Mouse (Mus musculus): ENCODE results near the gene Nppb. TPM values are rescaled to one million over a fixed set of nuclear protein-coding genes. Genes with fewer than 3 reads are reported as not detected.

Gene Nppb
- polyA plus RNA-seq (2014; fragmentation: Nextera tagmentation; extraction: Ambion mirVana): not detected in 2 replicates

DNA sequence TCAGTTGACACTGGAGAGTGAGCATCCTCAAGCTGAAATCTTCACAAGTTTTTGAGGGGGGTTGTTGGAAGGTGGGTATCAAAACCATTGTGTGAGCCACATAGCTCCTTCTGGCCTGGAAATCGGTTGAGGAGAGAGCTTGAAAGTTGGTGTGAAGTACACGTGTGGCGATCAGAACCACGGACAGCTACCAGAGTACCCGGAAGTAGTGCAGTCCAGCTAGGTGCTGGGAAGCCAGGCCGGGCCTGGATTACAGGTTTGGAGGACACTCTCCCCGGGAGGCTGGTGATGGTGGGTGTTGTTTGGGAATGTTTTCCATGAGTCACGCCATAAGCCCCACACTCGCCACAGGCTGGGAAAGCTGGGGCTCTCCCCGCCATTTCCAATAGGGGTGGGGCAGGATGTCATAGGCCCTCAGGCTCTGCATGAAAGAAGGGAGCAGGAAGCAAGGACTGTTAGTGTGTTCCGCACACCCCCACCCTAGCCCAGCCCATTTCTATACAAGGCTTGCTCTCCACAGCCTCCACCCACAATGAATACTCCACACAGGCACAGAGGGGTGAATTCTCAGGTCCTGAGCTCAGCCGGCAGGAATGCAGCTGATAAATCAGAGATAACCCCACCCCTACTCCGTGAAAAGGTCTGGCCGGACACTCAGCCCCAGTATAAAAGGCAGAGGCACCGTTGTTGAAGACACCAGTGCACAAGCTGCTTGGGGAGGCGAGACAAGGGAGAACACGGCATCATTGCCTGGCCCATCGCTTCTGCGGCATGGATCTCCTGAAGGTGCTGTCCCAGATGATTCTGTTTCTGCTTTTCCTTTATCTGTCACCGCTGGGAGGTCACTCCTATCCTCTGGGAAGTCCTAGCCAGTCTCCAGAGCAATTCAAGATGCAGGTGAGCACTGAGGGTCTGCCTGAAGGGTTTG, at the start of gene Nppb:
TSS of gene Nppb (plus strand) at position 584 of the 928 bp plus-strand sequence.
- no peak for ATAC-seq (replicated peaks; ENCODE audit: low FRiP score)
- no peak within 1 kb of the TSS for H3K9ac ChIP-seq (ENCODE audit: low read length)
- WGBS: 36% methylated on average over 20 of the region's 20 CpGs
- no peak within 1 kb of the TSS for H3K27ac ChIP-seq (ENCODE audit: low read depth, low read length)
- H3K27me3 ChIP-seq (ENCODE audit: control insufficient read depth, insufficient read depth, low read length): no peaks in the 10 kb centered on the region
- H3K4me2 ChIP-seq (ENCODE audit: low read depth, low read length, severe bottlenecking): no peak within 1 kb of the TSS
- H3K4me3 ChIP-seq (ENCODE audit: low read depth, low read length): no peak within 1 kb of the TSS
- H3K36me3 ChIP-seq (ENCODE audit: control insufficient read depth, insufficient read depth, low read length): no peaks in the 10 kb centered on the region
- H3K9me3 ChIP-seq (ENCODE audit: control insufficient read depth, low read length): no peaks in the 10 kb centered on the region
- H3K4me1 ChIP-seq (replicated peaks; ENCODE audit: control insufficient read depth, insufficient read depth, low read length): no peaks in the 10 kb centered on the region
- DNase-seq (ENCODE audit: low spot score): no peak

DNA sequence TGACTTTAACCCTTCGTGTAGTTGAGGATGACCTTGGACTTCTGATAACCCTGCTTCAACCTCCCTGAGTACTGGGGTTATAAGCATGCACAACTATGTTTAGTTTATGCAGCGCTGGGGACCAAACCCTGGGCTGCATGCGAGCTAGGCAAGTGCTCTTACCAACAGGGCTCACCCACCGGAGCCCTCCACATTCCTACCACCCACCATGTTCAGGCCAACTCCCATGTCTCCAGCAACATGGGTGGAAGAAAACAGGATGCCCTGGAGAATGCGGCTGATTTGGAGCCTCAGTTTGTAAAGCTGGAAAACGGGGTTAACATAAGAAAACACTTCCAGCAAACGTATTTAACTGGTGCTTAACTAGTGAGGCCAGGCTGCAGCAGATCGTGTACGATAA, 49.7 kb upstream of the Nppb start:
- Histone ChIP-seq H3K36me3 (ENCODE audit: control insufficient read depth, insufficient read depth, low read length) (no peaks in the 10 kb centered on the region), H3K27ac (ENCODE audit: low read depth, low read length) (no peak overlapping the region), H3K27me3 (ENCODE audit: control insufficient read depth, insufficient read depth, low read length) (no peaks in the 10 kb centered on the region), H3K9me3 (ENCODE audit: control insufficient read depth, low read length) (no peaks in the 10 kb centered on the region), H3K4me1 (replicated peaks; ENCODE audit: control insufficient read depth, insufficient read depth, low read length) (no peaks in the 10 kb centered on the region; the same call in 1 of the 2 replicates), H3K4me2 (ENCODE audit: low read depth, low read length, severe bottlenecking) (peak overlapping the region; percentile 87), H3K9ac (ENCODE audit: low read length) (peak overlapping the region; percentile 73; the same call in 1 of the 2 replicates), H3K4me3 (ENCODE audit: low read depth, low read length) (peak overlapping the region; percentile 59)
- ATAC-seq (replicated peaks; ENCODE audit: low FRiP score) (no peak), DNase-seq (ENCODE audit: low spot score) (no peak)
- WGBS: 22% methylated on average over 9 of the region's 9 CpGs

GRCm38 (mm10) chr4:147936331-147936954, 49.1 kb upstream of the Nppb start, which contains the start of gene Plod1:
Gene Plod1 (minus strand): TSS chr4:147936767.
- WGBS: under 1% methylated on average over 51 of the region's 51 CpGs
- Histone ChIP-seq H3K9ac (ENCODE audit: low read length) (peak within 1 kb of the TSS; percentile 73), H3K4me2 (ENCODE audit: low read depth, low read length, severe bottlenecking) (peak within 1 kb of the TSS; percentile 87), H3K4me3 (ENCODE audit: low read depth, low read length) (peak within 1 kb of the TSS; percentile 59), H3K9me3 (ENCODE audit: control insufficient read depth, low read length) (no peaks in the 10 kb centered on the region), H3K27me3 (ENCODE audit: control insufficient read depth, insufficient read depth, low read length) (no peaks in the 10 kb centered on the region), H3K4me1 (replicated peaks; ENCODE audit: control insufficient read depth, insufficient read depth, low read length) (no peaks in the 10 kb centered on the region; the same call in 1 of the 2 replicates), H3K27ac (ENCODE audit: low read depth, low read length) (peak within 1 kb of the TSS; percentile 12; the same call in 1 of the 2 replicates), H3K36me3 (ENCODE audit: control insufficient read depth, insufficient read depth, low read length) (no peaks in the 10 kb centered on the region)
- ATAC-seq (replicated peaks; ENCODE audit: low FRiP score) (peak; percentile 72), DNase-seq (ENCODE audit: low spot score) (peak; percentile 87)

- 58% methylated on average over 3 of the region's 3 CpGs for WGBS
- Histone ChIP-seq H3K4me3 (ENCODE audit: low read depth, low read length) (peak overlapping the region; percentile 59), H3K27me3 (ENCODE audit: control insufficient read depth, insufficient read depth, low read length) (no peaks in the 10 kb centered on the region), H3K4me2 (ENCODE audit: low read depth, low read length, severe bottlenecking) (peak overlapping the region; percentile 87), H3K9ac (ENCODE audit: low read length) (peak overlapping the region; percentile 73; the same call in 1 of the 2 replicates), H3K9me3 (ENCODE audit: control insufficient read depth, low read length) (no peaks in the 10 kb centered on the region), H3K36me3 (ENCODE audit: control insufficient read depth, insufficient read depth, low read length) (no peaks in the 10 kb centered on the region), H3K27ac (ENCODE audit: low read depth, low read length) (no peak overlapping the region), H3K4me1 (replicated peaks; ENCODE audit: control insufficient read depth, insufficient read depth, low read length) (peaks cover 4% of the 10 kb centered on the region)
- no peak for ATAC-seq (replicated peaks; ENCODE audit: low FRiP score)
- DNase-seq (ENCODE audit: low spot score): no peak
These were observed 48.6 kb upstream of the Nppb start for GRCm38 (mm10) chr4:147937021-147937420.

DNA sequence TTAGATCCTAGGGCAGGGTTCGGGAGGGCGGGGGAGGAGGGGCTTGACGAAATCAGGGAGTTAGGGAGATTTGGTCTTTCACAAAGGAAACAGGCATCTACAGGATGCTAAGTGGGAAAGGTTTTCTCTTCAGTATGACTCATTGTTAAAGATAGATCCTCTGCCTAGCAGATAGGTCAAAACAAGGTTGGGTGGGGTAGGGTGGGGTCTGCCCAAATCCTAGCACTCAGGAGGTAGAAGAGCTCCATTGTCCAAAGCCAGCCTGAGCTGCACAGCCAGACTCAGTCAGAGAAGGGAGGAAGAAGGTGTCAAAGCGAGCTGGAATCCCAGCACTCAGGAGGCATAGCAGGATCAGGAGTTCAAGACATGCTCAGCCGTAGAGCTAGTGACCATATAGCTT, 48.1 kb upstream of the Nppb start:
- no peak overlapping the region for H3K9ac ChIP-seq (ENCODE audit: low read length)
- ATAC-seq (replicated peaks; ENCODE audit: low FRiP score) (no peak), DNase-seq (ENCODE audit: low spot score) (no peak)
- H3K4me1 ChIP-seq (replicated peaks; ENCODE audit: control insufficient read depth, insufficient read depth, low read length): peaks cover 5% of the 10 kb centered on the region
- H3K4me3 ChIP-seq (ENCODE audit: low read depth, low read length): no peak overlapping the region
- WGBS: 35% methylated on average over 5 of the region's 5 CpGs
- no peak overlapping the region for H3K4me2 ChIP-seq (ENCODE audit: low read depth, low read length, severe bottlenecking)
- no peaks in the 10 kb centered on the region for H3K27me3 ChIP-seq (ENCODE audit: control insufficient read depth, insufficient read depth, low read length)
- H3K27ac ChIP-seq (ENCODE audit: low read depth, low read length): no peak overlapping the region
- no peaks in the 10 kb centered on the region for H3K36me3 ChIP-seq (ENCODE audit: control insufficient read depth, insufficient read depth, low read length)
- H3K9me3 ChIP-seq (ENCODE audit: control insufficient read depth, low read length): no peaks in the 10 kb centered on the region

- Histone ChIP-seq H3K27ac (ENCODE audit: low read depth, low read length) (no peak overlapping the region), H3K4me1 (replicated peaks; ENCODE audit: control insufficient read depth, insufficient read depth, low read length) (peaks cover 5% of the 10 kb centered on the region), H3K36me3 (ENCODE audit: control insufficient read depth, insufficient read depth, low read length) (no peaks in the 10 kb centered on the region), H3K4me3 (ENCODE audit: low read depth, low read length) (no peak overlapping the region), H3K9me3 (ENCODE audit: control insufficient read depth, low read length) (no peaks in the 10 kb centered on the region), H3K4me2 (ENCODE audit: low read depth, low read length, severe bottlenecking) (no peak overlapping the region), H3K27me3 (ENCODE audit: control insufficient read depth, insufficient read depth, low read length) (no peaks in the 10 kb centered on the region), H3K9ac (ENCODE audit: low read length) (no peak overlapping the region)
- ATAC-seq (replicated peaks; ENCODE audit: low FRiP score) (no peak), DNase-seq (ENCODE audit: low spot score) (no peak)
- 77% methylated on average over 14 of the region's 14 CpGs for WGBS
These were observed 47.2 kb upstream of the Nppb start for GRCm38 (mm10) chr4:147938148-147939096.

DNA sequence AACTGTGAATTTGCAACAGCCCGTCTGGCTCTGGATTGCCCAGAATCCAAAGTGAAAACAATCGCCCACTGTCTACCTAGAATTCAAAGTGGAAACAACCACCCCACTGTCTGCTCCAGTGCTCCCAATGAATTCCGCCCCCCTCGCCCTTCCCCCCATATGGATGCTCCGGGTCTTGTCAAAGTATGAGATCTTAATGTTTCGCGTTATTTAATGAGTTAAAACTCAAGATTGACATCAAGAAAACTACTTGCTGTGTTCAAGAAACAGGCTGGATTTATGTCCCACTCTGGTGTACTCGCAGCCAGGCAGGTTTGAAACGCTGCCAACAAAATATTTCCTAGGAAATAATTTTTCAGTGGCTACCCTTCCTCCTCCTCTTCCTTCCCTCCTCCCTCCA, 45.5 kb upstream of the Nppb start:
- H3K36me3 ChIP-seq (ENCODE audit: control insufficient read depth, insufficient read depth, low read length): peaks cover 5% of the 10 kb centered on the region; the same call in 1 of the 2 replicates
- no peak for DNase-seq (ENCODE audit: low spot score)
- no peak overlapping the region for H3K4me3 ChIP-seq (ENCODE audit: low read depth, low read length)
- WGBS: 59% methylated on average over 9 of the region's 9 CpGs
- no peaks in the 10 kb centered on the region for H3K9me3 ChIP-seq (ENCODE audit: control insufficient read depth, low read length)
- peaks cover 5% of the 10 kb centered on the region for H3K4me1 ChIP-seq (replicated peaks; ENCODE audit: control insufficient read depth, insufficient read depth, low read length)
- ATAC-seq (replicated peaks; ENCODE audit: low FRiP score): peak; percentile 18; the same call in 1 of the 2 replicates
- H3K4me2 ChIP-seq (ENCODE audit: low read depth, low read length, severe bottlenecking): peak overlapping the region; percentile 26; the same call in 1 of the 2 replicates
- no peak overlapping the region; the same call in 1 of the 2 replicates for H3K27ac ChIP-seq (ENCODE audit: low read depth, low read length)
- no peak overlapping the region for H3K9ac ChIP-seq (ENCODE audit: low read length)
- H3K27me3 ChIP-seq (ENCODE audit: control insufficient read depth, insufficient read depth, low read length): no peaks in the 10 kb centered on the region
